In the genomic region with DNA sequence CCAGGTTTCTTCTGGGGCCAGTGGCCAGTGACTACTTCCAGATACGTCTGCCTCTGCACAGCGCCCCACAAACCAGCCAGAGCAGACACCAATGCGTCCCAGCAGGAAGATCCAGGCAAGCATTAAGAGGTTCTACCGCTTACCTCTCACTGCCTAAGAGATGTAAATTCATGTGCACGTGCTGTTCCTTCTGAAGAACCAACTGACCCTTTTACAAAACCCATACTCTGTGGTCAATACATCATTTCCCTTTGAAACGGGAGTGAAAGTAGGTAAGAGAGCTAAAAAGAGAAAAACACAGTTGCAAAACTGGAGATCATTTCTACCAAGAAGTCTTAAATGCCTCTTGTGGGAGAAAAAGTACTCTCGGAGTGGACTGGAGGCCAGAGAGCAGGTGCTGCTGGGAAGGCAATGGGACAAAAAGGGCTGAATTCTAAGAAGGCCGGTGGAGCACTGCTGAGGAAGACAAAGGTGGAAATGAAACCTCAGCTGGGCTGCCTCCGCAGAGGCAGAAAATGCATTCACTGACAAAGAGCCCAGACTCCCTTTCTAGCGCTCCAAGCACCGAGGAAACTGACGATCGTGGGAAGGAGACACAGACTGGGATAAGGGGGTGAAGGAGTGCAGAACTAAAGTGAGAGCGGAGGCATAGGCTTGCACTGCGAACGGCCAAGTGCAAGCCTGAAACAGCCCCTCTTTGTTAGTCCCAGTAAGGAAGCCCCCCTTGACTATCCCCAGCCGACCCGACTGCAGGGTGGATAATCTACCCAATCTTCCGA, we compare ENCODE assay signal across 12 mouse cellular contexts. TPM values are rescaled to one million over a fixed set of nuclear protein-coding genes. Genes with fewer than 3 reads are reported as not detected.
DNase-seq lines count a peak whose midpoint lies in the region; ATAC-seq and TF ChIP-seq lines count a peak whose summit lies in the region.
"Had no signal": no experiment of that assay in that cellular context is flagged by ENCODE, and none has a peak within 500 bp of the region (broad histone marks: within the 10 kb centered on the region; RNA-seq: fewer than 3 reads in every experiment).

No protein-coding gene starts in this region.

- peak overlapping the region; percentile 10; the same call in 1 of the 2 replicates for H3K4me2 ChIP-seq in hindbrain, embryonic 16.5 days (ENCODE audit: low read length)
- peak overlapping the region; percentile 17; the same call in 1 of the 2 replicates for H3K4me2 ChIP-seq in neural tube, embryonic 12.5 days (replicated peaks)
- H3K4me2 ChIP-seq in kidney, embryonic 16.5 days (replicated peaks; ENCODE audit: low read depth, low read length): no peak overlapping the region
- H3K4me2 ChIP-seq: kidney, embryonic 15.5 days; limb, embryonic 15.5 days had no signal

- 60% methylated on average over 19 of the region's 19 CpGs for WGBS in embryonic facial prominence, embryonic 10.5 days
- 51% methylated on average over 19 of the region's 19 CpGs for WGBS in hindbrain, embryonic 16.5 days
- 57% methylated on average over 19 of the region's 19 CpGs for WGBS in neural tube, embryonic 12.5 days
- 83% methylated on average over 19 of the region's 19 CpGs for WGBS in kidney, embryonic 16.5 days

- no peaks in the 10 kb centered on the region for H3K27me3 ChIP-seq in embryonic facial prominence, embryonic 10.5 days (replicated peaks; ENCODE audit: low read depth, poor library complexity, severe bottlenecking)
- H3K27me3 ChIP-seq in hindbrain, embryonic 16.5 days (replicated peaks; ENCODE audit: control insufficient read depth, insufficient read depth, low read length): no peaks in the 10 kb centered on the region
- no peaks in the 10 kb centered on the region for H3K27me3 ChIP-seq in neural tube, embryonic 12.5 days (replicated peaks)
- H3K27me3 ChIP-seq in kidney, embryonic 16.5 days (ENCODE audit: insufficient read depth, low read length): no peaks in the 10 kb centered on the region
- H3K27me3 ChIP-seq: kidney, embryonic 15.5 days; limb, embryonic 15.5 days had no signal

- H3K9me3 ChIP-seq in embryonic facial prominence, embryonic 10.5 days: no peaks in the 10 kb centered on the region
- no peaks in the 10 kb centered on the region for H3K9me3 ChIP-seq in hindbrain, embryonic 16.5 days (ENCODE audit: control insufficient read depth, low read length)
- no peaks in the 10 kb centered on the region for H3K9me3 ChIP-seq in neural tube, embryonic 12.5 days
- H3K9me3 ChIP-seq in kidney, embryonic 16.5 days (ENCODE audit: low read length): no peaks in the 10 kb centered on the region
- H3K9me3 ChIP-seq: kidney, embryonic 15.5 days; limb, embryonic 15.5 days had no signal

- H3K4me1 ChIP-seq in embryonic facial prominence, embryonic 10.5 days: peaks cover 3% of the 10 kb centered on the region; the same call in 1 of the 2 replicates
- H3K4me1 ChIP-seq in hindbrain, embryonic 16.5 days (ENCODE audit: control insufficient read depth, insufficient read depth, low read depth, low read length): no peaks in the 10 kb centered on the region
- no peaks in the 10 kb centered on the region; the same call in 1 of the 2 replicates for H3K4me1 ChIP-seq in neural tube, embryonic 12.5 days
- no peaks in the 10 kb centered on the region for H3K4me1 ChIP-seq in kidney, embryonic 16.5 days (ENCODE audit: insufficient read depth, low read length)
- H3K4me1 ChIP-seq: kidney, embryonic 15.5 days; limb, embryonic 15.5 days had no signal

- no peak overlapping the region for H3K9ac ChIP-seq in hindbrain, embryonic 16.5 days (ENCODE audit: low read depth, low read length)
- 0 out of 2 replicates have a peak overlapping the region, but pooled peaks have one; percentile 17 for H3K9ac ChIP-seq in neural tube, embryonic 12.5 days
- no peak overlapping the region for H3K9ac ChIP-seq in kidney, embryonic 16.5 days (replicated peaks; ENCODE audit: low read length)
- H3K9ac ChIP-seq: kidney, embryonic 15.5 days; limb, embryonic 15.5 days had no signal

- peak overlapping the region; percentile 40 for H3K4me3 ChIP-seq in layer of hippocampus, adult 2 months
- no peak overlapping the region for H3K4me3 ChIP-seq in embryonic facial prominence, embryonic 10.5 days
- H3K4me3 ChIP-seq in hindbrain, embryonic 16.5 days (ENCODE audit: low read length): no peak overlapping the region
- H3K4me3 ChIP-seq in neural tube, embryonic 12.5 days: no peak overlapping the region
- H3K4me3 ChIP-seq in kidney, embryonic 16.5 days (ENCODE audit: low read length): no peak overlapping the region
- H3K4me3 ChIP-seq: erythroblast, embryonic 14.5 days; kidney, embryonic 15.5 days; limb, embryonic 15.5 days had no signal

- peak; percentile 37 for ATAC-seq in hindbrain, embryonic 16.5 days
- ATAC-seq in neural tube, embryonic 12.5 days (ENCODE audit: low FRiP score, low read depth): no peak
- ATAC-seq in kidney, embryonic 16.5 days (ENCODE audit: low FRiP score, low TSS enrichment): no peak

- no peak for DNase-seq in layer of hippocampus, adult 2 months (ENCODE audit: low spot score in 2 of 2)
- DNase-seq in layer of hippocampus, postnatal 25 days (ENCODE audit: extremely low spot score in 1 of 2, low spot score in 1 of 2): no peak
- no peak for DNase-seq in embryonic facial prominence, embryonic 10.5 days (ENCODE audit: low spot score)
- DNase-seq in embryo, embryonic 11 days: no peak
- DNase-seq in adrenal gland, postnatal 14 days: no peak
- DNase-seq: cerebellum, adult 11-12 months had no signal

- H3K27ac ChIP-seq in layer of hippocampus, adult 2 months: peak overlapping the region; percentile 86
- 0 out of 2 replicates have a peak overlapping the region, but pooled peaks have one; percentile 36 for H3K27ac ChIP-seq in embryonic facial prominence, embryonic 10.5 days (replicated peaks)
- no peak overlapping the region for H3K27ac ChIP-seq in hindbrain, embryonic 16.5 days (ENCODE audit: low read depth, low read length)
- H3K27ac ChIP-seq in neural tube, embryonic 12.5 days: no peak overlapping the region
- no peak overlapping the region for H3K27ac ChIP-seq in kidney, embryonic 16.5 days (ENCODE audit: low read length)
- H3K27ac ChIP-seq: kidney, embryonic 15.5 days; limb, embryonic 15.5 days had no signal

- H3K36me3 ChIP-seq in embryonic facial prominence, embryonic 10.5 days (replicated peaks): peaks cover 83% of the 10 kb centered on the region
- peaks cover 11% of the 10 kb centered on the region for H3K36me3 ChIP-seq in hindbrain, embryonic 16.5 days (ENCODE audit: control insufficient read depth, insufficient read depth, low read length)
- H3K36me3 ChIP-seq in neural tube, embryonic 12.5 days: peaks cover 49% of the 10 kb centered on the region
- peaks cover 52% of the 10 kb centered on the region for H3K36me3 ChIP-seq in kidney, embryonic 16.5 days (ENCODE audit: insufficient read depth, low read length)

- no peak for TF ChIP-seq CTCF in layer of hippocampus, adult 2 months (conservative IDR thresholded peaks at IDR 0.05)

RNA-seq across cellular contexts. Expression of gene Podn, which starts 36.5 kb away (rescaled TPM):
- 10 to 100 TPM; 10.2 to 10.4 TPM for total RNA-seq in layer of hippocampus, adult 2 months (2021)
- 10 to 100 TPM in 1 of 2 experiments, 1 to 10 TPM in 1; 7.8 to 10.0 TPM for total RNA-seq in layer of hippocampus, postnatal 25 days (2021)
- polyA plus RNA-seq in embryonic facial prominence, embryonic 10.5 days (2016; fragmentation: Nextera tagmentation; extraction: Ambion mirVana): 0.05 and 0.38 TPM in 2 replicates
- polyA plus RNA-seq in hindbrain, embryonic 16.5 days (2015; fragmentation: Nextera tagmentation; extraction: Ambion mirVana): 0.29 and 0.62 TPM in 2 replicates
- 0.10 and 0.20 TPM in 2 replicates for polyA plus RNA-seq in neural tube, embryonic 12.5 days (2016; fragmentation: Nextera tagmentation; extraction: Ambion mirVana)
- polyA plus RNA-seq in kidney, embryonic 16.5 days (2015; fragmentation: Nextera tagmentation; extraction: Ambion mirVana): 0.69 and 0.82 TPM in 2 replicates
- total RNA-seq in adrenal gland, postnatal 14 days (2021): 8.1 and 8.2 TPM in 2 replicates

Comparison
In these comparisons a context has a peak if more than half of its experiments do, and no peak if none do; other contexts are left out.
1. H3K27ac ChIP-seq: peak in layer of hippocampus, adult 2 months (single experiment) and embryonic facial prominence, embryonic 10.5 days (single experiment); none in hindbrain, embryonic 16.5 days (single experiment), neural tube, embryonic 12.5 days (single experiment) and kidney, embryonic 16.5 days (single experiment).